Mouse (Mus musculus) lung, postnatal 10 days (tissue): ENCODE data around the gene Chrm4.

ENCODE experiments used
- DNase-seq: peaks from one replicate; pipeline ENCODE4 v3.0.0; 2021

The Chrm4 gene

DNA sequence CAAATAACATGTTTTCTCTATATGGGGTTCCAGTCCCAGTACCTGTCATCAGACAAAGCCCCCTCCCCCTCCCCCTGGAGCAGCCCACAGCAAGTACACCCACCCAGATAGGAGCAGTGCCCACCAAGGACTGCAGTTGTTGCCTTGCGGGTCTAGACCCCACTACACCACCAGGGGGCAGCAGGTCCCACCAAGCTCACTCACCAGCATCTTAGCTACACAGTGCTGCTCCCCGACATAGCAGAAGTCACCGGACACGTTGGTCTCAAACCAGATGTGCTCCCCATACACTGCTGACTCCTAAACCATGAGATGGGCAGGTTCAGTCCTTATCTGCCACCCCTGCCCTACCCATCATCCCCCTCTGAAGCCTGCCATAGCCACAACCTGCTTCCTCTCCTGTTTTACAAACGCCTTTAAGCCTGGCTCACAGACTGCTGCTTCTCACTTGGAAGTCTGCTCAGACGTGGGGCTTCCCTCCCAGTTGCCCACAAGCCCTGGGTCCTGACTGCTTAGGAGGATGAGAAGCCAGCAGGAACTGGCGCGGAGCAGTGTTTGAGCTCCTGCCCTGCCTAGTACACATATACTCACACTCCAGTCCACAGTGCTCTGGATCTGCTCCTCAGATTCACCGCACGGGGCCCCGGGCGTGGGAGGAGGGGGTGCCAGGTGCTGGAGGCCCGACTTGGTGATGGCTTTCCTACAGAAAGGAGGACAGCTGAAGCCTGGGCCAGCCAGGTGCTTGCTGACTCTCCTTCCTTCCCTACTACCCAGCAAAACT is 17.3 kb downstream of the Chrm4 start:
- DNase-seq = peak; percentile 87

DNA sequence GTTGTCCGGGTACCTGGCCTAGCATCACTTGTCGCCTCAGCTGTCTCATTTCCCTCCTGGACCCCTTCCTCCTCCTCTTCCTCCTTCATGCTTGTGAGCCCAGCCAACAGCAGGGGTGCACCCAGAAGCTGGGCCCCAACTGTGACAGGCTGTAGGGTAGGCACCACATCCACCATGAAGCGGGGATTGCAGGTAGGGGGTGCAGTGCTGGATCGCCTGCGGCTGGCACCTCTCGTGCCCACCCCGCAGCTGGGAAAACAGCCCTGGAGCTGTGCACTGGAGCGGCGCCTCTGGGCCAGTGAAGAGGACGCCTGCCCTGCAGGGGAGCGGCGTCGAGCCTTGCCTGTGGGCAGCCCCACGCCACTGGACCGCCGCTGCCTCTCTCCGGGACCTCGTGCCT is 18.4 kb downstream of the Chrm4 start, which contains the start of gene Gm9821:
TSS of gene Gm9821 (plus strand) at position 221 of the 400 bp plus-strand sequence.
- DNase-seq = no peak

DNA sequence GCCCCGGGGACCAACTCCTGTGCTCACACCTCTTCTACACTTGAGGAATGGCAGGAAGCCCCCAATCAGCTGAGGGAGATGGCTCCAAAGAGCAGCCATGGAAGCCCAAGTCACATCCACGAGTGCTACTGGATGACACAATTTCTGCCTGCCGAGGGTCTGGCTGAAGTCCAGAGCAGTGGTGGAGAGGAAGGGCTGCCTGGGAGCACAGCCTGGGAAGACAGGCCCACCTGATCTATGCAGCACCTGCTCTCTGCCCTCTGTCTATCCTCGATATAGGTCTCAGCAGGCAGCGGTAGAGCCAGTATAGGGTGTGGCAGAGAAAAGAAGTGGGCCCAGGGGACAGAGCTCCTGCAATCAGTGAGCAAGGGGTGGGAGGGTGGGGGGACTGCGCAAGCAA is 19.8 kb downstream of the Chrm4 start:
- no peak for DNase-seq

DNA sequence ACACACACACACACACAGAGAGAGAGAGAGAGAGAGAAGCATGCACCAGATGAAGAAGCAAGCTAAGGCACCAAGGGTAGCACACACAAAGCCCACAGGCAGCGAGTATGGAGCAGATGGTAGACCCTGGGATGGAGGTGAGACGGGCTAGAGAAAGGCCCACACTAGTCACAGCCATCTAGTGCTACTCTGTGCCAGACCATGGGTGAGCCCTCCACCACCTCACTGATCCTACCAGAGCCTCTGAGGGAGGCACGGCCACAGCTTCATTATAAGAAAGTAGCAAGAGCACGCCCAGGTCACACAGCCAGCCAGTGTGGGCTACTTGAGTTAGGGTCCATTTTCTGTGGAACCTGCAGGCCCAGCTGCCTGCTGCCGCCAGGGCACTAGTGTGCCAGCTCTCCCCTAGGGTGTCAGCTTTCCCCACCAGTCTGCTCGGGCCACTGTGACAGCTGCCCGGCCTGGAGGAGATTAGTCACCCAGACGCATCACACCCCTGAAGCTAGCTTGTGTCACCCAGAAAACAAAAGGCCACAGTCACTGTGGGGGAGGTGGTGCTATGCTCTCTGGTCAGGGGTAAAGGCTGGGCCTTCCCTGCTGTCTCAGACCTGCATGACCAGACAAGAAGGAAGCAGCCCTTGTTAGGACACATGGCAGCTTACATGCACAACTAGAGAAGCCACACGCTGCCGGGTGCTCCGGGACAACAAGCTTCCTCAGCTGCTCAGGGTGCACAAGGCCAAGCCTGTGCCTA is 20.5 kb downstream of the Chrm4 start:
- DNase-seq = peak; percentile 47

DNA sequence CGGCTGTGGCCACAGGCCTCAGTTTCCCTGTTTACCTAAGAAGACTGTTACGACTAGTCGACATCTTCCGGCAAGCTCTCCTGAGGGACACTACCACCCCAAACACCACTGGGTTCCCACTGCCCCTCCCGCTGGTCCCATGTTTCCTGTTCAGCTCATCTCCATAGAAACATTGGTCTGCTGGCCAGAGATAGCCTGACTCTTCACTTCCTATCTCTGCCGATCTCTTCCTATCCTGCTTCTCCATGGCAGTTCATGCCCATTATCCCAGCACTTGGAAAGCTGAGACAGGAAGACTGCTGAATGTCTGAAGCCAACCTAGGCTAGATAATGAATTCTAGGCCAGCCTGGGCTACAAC is 21.1 kb downstream of the Chrm4 start:
- DNase-seq = peak; percentile 54

GRCm38 (mm10) chr2:91948792-91949241 is 21.8 kb downstream of the Chrm4 start:
- no peak for DNase-seq

GRCm38 (mm10) chr2:91949411-91950274 is 22.6 kb downstream of the Chrm4 start:
- peak; percentile 68 for DNase-seq

GRCm38 (mm10) chr2:91950275-91951085 is 23.4 kb downstream of the Chrm4 start:
- DNase-seq = peak; percentile 73

DNA sequence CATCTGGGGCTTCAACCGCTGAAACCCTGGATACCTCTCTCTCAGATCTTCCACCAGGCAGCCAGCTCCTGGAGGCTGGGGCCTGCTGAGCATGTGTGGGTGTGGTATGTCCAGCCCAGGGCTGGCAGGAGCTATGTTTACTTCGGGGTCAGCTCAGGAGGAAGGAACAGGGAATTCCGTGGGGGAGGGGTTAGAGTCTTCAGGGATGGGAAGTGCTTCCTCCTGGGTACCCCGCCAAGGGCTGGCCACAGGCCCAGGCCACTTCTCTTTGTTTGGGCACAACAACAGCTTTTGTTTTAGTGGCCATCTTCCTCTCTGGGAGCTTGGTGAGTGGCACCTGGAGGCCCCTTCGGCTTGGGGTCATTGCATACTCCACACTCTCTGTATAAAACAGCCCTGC is 26.8 kb downstream of the Chrm4 start:
- peak; percentile 94 for DNase-seq

GRCm38 (mm10) chr2:91955121-91955591 is 28.1 kb downstream of the Chrm4 start:
- DNase-seq = no peak

DNA sequence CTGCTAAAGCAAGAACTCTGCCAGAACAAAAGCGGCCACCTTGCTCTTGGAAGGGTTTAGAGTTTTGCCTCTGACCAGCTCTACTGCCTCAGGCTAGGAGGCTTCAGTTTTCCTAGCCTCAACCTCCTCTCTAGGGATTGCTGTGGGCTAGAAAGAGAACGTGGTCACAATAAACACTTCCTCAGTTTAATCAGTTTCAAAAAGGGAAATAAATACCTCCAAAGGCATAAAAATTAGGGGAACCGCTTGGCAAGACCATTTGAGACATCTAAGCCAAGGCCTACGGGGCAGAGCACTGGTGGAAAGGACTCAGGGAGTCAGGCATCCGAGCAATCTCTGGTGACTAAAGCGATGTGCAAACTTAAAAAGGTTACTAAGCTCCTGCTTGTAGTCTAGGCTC is 28.8 kb downstream of the Chrm4 start:
- no peak for DNase-seq

- DNase-seq = peak; percentile 50
Measured at GRCm38 (mm10) chr2:91957096-91957495, 30.0 kb downstream of the Chrm4 start.

DNA sequence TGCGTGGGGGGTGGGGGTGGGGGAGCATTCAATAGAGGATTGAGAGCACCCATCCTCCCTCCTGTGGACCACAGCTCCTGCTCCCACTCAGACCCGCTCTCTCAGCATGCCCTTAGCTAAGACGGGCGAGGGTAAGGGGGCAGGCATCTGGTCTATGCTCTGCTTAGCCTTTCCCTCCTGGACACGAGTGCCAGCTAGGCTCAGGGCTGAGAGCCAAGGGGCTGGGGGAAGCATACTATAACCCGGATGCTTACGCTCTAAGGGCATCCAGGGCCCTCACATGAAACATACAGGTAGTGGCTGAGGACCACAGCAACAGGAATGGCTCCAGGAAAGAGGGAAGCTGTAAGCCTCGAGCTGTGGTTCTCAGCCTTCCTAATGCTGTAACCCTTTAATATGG is 31.0 kb downstream of the Chrm4 start:
- no peak for DNase-seq

GRCm38 (mm10) chr2:91958701-91959457 is 31.8 kb downstream of the Chrm4 start:
- peak; percentile 80 for DNase-seq

DNA sequence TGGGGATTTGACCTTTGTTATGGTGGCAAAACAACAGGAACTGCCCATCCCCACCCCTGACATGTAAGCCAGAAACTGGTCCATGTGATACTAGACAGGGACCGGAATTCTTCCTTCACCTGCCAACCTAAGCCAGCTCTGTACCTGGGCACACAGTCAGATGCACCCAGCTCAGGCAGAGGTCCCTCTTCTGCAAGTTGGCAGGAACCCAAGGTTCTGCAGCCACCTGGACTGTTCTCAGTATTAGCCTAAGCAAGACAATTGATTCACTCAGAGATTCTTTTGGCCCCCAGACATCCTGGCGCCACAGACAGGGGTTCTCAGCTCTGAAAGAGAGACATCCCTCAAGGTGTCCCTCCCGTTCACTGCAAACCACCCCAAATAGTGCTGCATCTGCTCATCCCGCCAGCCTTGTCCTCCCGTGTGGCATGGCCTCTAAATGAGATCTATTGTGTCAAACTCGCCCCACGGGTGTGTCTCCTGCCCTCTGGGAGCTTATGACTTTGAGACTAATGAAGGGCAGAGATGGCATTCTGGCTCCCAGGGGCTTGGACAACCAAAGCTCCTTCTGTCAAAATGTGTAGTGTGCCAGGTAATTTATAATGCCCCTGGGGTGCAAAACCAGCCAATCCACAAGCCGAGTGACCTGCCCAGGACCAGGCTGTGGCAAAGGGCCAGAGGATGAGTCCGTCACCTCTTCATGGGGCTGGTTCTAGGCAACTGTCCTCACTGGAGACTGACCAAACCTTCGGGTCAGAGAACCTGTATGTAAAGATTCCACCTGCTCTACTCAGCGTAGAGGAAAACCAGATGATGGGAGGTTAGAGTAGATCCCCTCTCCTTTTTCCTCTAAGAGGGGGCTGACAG is 32.7 kb downstream of the Chrm4 start:
- no peak for DNase-seq

DNA sequence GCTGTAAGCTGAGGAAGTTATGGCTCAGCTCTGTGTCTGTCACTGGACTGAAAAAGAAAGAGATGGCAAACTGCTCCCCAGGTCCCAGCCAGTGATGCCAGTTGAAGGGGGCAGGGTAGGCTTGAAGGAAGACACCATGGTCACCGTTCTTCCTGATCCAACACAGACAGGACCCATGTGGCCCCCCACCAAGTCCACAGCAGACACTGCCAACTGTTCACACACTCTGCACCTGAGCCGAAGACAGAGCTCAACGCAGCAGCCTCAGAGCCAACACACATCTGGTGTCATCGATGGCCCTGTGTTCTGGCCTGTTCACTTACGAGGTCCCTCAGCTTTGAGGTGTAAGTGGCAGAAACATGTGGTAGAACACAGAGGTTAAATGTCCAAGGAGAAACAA is 33.4 kb downstream of the Chrm4 start:
- DNase-seq = no peak

DNA sequence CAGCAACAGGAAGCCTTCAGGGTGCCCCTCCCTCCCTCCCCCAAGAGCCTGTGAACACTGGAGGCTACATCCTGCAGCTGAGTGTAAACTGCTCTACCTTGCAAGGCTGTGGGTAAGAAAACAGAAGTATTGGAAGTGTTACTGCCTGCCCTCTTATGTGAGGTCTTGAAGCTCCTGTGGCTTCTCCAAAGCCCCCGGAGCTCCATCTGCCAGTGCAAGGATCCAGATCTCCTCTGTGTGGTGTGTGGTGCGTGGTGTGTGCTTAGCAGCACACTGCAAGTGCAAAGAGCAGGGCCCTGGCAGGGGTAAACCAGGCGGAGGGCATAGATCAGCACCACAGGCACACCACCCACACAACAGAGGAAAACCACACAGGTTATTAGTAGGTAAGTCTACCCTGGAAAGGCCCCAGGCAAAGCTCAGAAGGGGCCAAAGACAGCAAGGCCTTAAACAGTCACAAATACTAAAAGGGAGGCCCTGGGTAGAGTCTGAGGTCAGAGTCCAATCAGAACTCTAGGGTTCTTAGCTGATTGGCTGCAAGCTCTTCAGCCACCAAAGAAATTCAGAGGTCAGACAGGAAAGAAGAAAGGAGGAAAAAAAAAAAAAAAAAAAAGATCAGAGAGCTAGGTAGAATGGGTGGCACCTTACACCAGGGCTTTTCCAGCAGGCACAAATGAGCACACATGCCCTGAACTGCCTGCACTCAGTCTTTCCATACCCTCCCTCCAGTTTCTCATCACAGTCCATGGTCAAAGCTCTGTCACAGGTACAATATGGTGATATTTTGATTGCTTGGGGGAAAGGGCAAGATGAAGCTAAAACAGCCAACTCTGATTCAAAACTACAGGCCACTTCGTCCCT is 35.1 kb downstream of the Chrm4 start:
- DNase-seq = no peak

DNA sequence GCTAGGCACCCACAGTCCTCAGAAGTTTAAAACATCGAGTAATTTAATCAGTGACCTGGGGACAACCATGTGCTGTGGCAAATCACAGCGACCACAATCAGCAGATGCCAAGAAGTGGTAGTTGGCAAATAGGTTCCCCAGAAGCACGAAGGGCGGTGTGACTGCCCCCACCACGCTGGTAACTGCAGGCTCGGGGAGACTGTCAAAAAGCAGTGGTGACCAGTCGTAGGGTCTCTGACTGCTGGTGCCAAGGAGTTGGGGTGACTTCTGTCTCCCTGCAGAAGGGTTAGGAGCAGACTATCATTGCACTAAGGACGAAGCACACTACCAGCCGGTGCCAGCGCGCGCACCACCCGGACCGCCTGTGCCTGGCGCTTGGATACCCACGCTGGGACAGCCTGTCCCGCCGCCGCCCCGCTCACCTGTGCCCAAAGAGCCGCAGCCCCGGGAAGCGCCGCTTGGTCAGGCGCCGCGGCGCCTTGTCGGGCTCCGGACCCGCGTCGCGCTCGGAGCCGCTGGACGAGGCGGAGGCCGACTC is 35.9 kb downstream of the Chrm4 start:
- no peak for DNase-seq

DNA sequence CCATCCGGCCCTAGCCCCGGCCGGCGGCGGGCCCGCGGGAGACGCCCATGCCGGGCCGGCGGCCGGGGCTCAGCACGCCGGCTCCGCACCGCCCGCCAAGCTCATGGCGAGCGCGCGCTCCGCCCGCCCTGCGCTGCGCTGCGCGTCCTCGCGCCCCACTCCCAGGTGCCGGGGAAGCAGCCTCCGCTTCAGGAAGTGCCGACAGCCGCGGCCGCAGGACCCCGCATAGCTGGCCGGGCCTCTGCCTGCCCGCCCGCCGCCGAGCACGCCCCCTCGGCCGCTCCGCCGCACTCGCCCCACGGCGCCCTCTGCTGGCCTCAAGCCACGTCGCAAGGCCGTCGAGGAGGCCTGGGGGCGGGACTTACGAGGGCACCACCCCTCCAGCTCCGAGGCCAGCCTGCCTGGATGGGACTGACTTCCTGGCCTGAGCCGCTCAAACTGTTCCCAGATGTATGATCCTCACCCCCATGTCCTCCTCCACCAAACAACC is 36.4 kb downstream of the Chrm4 start:
- DNase-seq = peak; percentile 97
